8 mouse cellular contexts compared by ENCODE assay signal in the genomic region with DNA sequence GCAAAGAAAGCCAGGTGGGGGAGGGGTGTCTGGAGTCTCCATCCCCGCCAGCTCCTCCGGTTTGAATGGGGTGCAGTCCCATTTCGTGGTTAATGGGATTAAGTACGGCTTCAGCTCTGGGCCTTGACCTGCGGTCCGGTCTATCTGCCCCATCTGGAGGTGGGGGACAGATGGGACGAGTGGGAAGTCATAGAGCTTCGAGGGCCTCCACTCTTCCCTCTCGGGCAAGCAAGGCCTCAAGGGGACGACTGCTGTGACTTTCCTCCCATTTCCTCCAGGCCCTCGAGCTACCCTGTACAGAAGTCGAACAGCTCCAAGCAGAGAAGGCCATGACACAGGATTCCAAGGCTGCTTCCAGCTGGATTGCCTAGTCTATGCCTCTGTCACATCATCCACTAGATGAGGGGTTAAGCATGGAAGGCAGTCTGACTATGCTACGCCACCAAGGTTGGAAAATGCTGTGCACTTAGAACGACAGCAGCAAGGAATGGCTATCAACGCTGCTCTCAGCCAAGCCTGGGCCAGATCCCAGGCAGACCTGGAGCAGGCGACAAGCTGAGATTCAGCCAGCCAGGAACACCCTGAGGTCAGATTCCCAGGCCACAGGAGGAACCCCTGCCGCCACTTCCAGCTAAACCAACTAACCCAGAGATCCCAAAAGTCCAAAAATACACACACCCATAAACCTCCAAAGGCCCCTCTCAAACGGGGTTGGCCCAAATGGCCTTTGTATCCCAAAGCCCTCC. TPM values are rescaled to one million over a fixed set of nuclear protein-coding genes. Genes with fewer than 3 reads are reported as not detected.
DNase-seq lines count a peak whose midpoint lies in the region; ATAC-seq and TF ChIP-seq lines count a peak whose summit lies in the region.

No protein-coding gene starts in this region.

- peaks cover 24% of the 10 kb centered on the region for H3K36me3 ChIP-seq in hindbrain, embryonic 13.5 days
- peaks cover 7% of the 10 kb centered on the region; the same call in 1 of the 2 replicates for H3K36me3 ChIP-seq in limb, embryonic 15.5 days
- H3K36me3 ChIP-seq in myocyte (ENCODE audit: control insufficient read depth, insufficient read depth) = peaks cover under 1% of the 10 kb centered on the region

- peak overlapping the region; percentile 100 for H3K27ac ChIP-seq in hindbrain, embryonic 13.5 days
- peak overlapping the region; percentile 100 for H3K27ac ChIP-seq in limb, embryonic 15.5 days

- peak overlapping the region; percentile 92 for H3ac ChIP-seq in myocyte (ENCODE audit: control insufficient read depth, insufficient read length)

- H3K4me1 ChIP-seq in hindbrain, embryonic 13.5 days (replicated peaks) = peaks cover 47% of the 10 kb centered on the region
- peaks cover 46% of the 10 kb centered on the region for H3K4me1 ChIP-seq in limb, embryonic 15.5 days

- H3K27me3 ChIP-seq in hindbrain, embryonic 13.5 days = no peaks in the 10 kb centered on the region
- H3K27me3 ChIP-seq in limb, embryonic 15.5 days = no peaks in the 10 kb centered on the region
- H3K27me3 ChIP-seq in myocyte (ENCODE audit: control insufficient read depth, insufficient read depth, insufficient read length) = no peaks in the 10 kb centered on the region

- DNase-seq in adrenal gland, adult (ENCODE audit: inconsistent age in 2 of 2, low spot score in 1 of 2) = peak; percentile 62 to 89
- DNase-seq in adrenal gland, adult 8-10 months = no peak
- DNase-seq in cerebellum, adult 18-20 months = peak; percentile 60 to 61
- peak; percentile 39 for DNase-seq in forelimb bud, embryonic 11.5 days (ENCODE audit: low read depth, low spot score)
- no peak for DNase-seq in urinary bladder, adult 2 months (ENCODE audit: low spot score)

- ATAC-seq in hindbrain, embryonic 13.5 days (ENCODE audit: low FRiP score) = no peak
- ATAC-seq in limb, embryonic 15.5 days (ENCODE audit: insufficient number of reproducible peaks, low FRiP score, low TSS enrichment, low read depth) = no peak

- no peaks in the 10 kb centered on the region for H3K9me3 ChIP-seq in hindbrain, embryonic 13.5 days
- no peaks in the 10 kb centered on the region for H3K9me3 ChIP-seq in limb, embryonic 15.5 days

- peak overlapping the region; percentile 99 for H3K4me3 ChIP-seq in hindbrain, embryonic 13.5 days
- H3K4me3 ChIP-seq in limb, embryonic 15.5 days = peak overlapping the region; percentile 67
- H3K4me3 ChIP-seq in myocyte = peak overlapping the region; percentile 99

- H3K4me2 ChIP-seq in hindbrain, embryonic 13.5 days = peak overlapping the region; percentile 92
- H3K4me2 ChIP-seq in limb, embryonic 15.5 days = peak overlapping the region; percentile 76
- H3K4me2 ChIP-seq in myocyte (ENCODE audit: low read depth) = peak overlapping the region; percentile 83

- WGBS in hindbrain, embryonic 13.5 days = 2% methylated on average over 18 of the region's 18 CpGs
- WGBS in limb, embryonic 15.5 days = 4% methylated on average over 18 of the region's 18 CpGs

- TF ChIP-seq POLR2A in myocyte (IDR thresholded peaks at IDR 0.05; ENCODE audit: insufficient read length, low read depth) = no peak

- H3K79me2 ChIP-seq in myocyte (ENCODE audit: control insufficient read depth, insufficient read depth) = peaks cover 84% of the 10 kb centered on the region

- peak overlapping the region; percentile 100 for H3K9ac ChIP-seq in hindbrain, embryonic 13.5 days
- H3K9ac ChIP-seq in limb, embryonic 15.5 days = peak overlapping the region; percentile 100

TF ChIP-seq in myocyte, 11 proteins besides CTCF, POLR2A, EP300 and RAD21:
- TF ChIP-seq E2F4 (IDR thresholded peaks at IDR 0.05; ENCODE audit: insufficient read depth) = no peak
- TF ChIP-seq MYOD1 (IDR thresholded peaks at IDR 0.05; ENCODE audit: control insufficient read depth in 1 of 3, insufficient read length in 2 of 3, low read depth in 2 of 3) = no peak
- TF ChIP-seq POLR2AphosphoS2 (IDR thresholded peaks at IDR 0.05; ENCODE audit: insufficient read length, low read depth) = no peak
- no peak for TF ChIP-seq MAX (IDR thresholded peaks at IDR 0.05; ENCODE audit: low read depth)
- TF ChIP-seq TCF12 (IDR thresholded peaks at IDR 0.05; ENCODE audit: insufficient read depth, poor library complexity, severe bottlenecking) = no peak
- TF ChIP-seq CEBPB (IDR thresholded peaks at IDR 0.05; ENCODE audit: insufficient read depth, poor library complexity, severe bottlenecking) = no peak
- TF ChIP-seq MYOG (IDR thresholded peaks at IDR 0.05; ENCODE audit: control insufficient read depth in 1 of 3, insufficient read depth in 1 of 3, insufficient read length in 2 of 3, low read depth in 2 of 3) = no peak
- no peak for TF ChIP-seq USF1 (IDR thresholded peaks at IDR 0.05; ENCODE audit: low read depth)
- TF ChIP-seq TCF3 (IDR thresholded peaks at IDR 0.05; ENCODE audit: insufficient read length, low read depth) = no peak
- TF ChIP-seq SRF (IDR thresholded peaks at IDR 0.05; ENCODE audit: control insufficient read depth, insufficient read length, low read depth) = no peak
- TF ChIP-seq REST (IDR thresholded peaks at IDR 0.05; ENCODE audit: insufficient read depth, insufficient read length) = no peak

RNA-seq across cellular contexts. Expression of gene Tnrc18, which starts 4.3 kb away (rescaled TPM):
- total RNA-seq in adrenal gland, adult 8-10 months (2022) = 100 to 1,000 TPM in 1 of 4 experiments, 10 to 100 TPM in 3; 75.1 to 117 (median 96.9) TPM
- polyA plus RNA-seq in hindbrain, embryonic 13.5 days (2015; fragmentation: Nextera tagmentation; extraction: Ambion mirVana) = 33.1 and 35.8 TPM in 2 replicates
- 25.1 and 32.0 TPM in 2 replicates for polyA plus RNA-seq in limb, embryonic 15.5 days (2015; fragmentation: Nextera tagmentation; extraction: Ambion mirVana)
- polyA plus RNA-seq in myocyte (2012; fragmentation: generic; extraction: Trizol) = 26.2 TPM
- 21.4 and 49.1 TPM in 2 replicates for polyA plus RNA-seq in urinary bladder, adult 2 months (2012; rRNA removed)

Comparison
In these comparisons a context has a peak if more than half of its experiments do, and no peak if none do; other contexts are left out.
1. DNase-seq: peak in adrenal gland, adult (2 of 2), cerebellum, adult 18-20 months (2 of 2) and forelimb bud, embryonic 11.5 days (single experiment); none in adrenal gland, adult 8-10 months (single experiment) and urinary bladder, adult 2 months (single experiment).
2. Peak in every context shown above with its lines, with median percentiles within 50 percentile points of each other: H3K4me2 ChIP-seq and H3K4me3 ChIP-seq.